Mouse (Mus musculus) T-helper 2 cell (primary cell): ENCODE results near the gene Rabgef1.

Source experiments
- in situ Hi-C: fragments of 300-600 bp; cut with MboI, MseI; formaldehyde crosslinking; loops from one replicate; pipeline ENCODE4 v1.15.1; 2025; ENCODE audit warnings: high pct_unique_total_duplicates

The Rabgef1 gene

DNA sequence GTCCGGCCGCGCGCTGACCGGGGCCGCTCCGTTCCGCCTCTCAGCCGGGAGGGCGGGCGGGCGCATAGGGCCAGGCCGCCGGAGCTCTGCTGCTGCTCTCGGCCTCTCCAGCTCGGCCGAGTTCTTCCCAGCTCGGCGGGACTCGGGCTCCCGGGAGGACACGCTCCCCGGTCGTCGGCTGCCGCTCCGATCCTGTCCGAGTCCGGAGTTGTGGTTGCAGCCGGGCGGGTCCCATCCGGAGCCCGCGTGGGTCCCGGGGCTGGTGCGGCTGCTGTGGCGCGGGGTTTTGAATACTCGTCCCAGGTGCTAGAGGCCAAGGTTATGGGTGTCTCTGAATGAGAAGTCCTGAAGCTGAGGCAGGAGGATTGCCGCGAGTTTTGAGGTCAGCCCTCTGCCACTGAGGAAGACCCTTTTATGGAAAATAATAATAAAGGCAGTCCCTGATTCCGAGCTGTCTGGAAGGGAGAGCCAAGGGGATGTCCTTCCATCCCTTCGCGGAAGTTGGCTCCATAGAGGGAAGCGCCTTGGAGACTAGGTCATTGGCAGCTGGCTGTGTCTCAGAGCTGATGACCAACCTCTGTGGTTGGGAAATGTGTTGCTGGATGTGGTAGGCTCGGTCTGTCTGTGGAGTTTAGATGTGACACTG is 481 bp downstream of the Rabgef1 start:
- in situ Hi-C loops: no loop called here

DNA sequence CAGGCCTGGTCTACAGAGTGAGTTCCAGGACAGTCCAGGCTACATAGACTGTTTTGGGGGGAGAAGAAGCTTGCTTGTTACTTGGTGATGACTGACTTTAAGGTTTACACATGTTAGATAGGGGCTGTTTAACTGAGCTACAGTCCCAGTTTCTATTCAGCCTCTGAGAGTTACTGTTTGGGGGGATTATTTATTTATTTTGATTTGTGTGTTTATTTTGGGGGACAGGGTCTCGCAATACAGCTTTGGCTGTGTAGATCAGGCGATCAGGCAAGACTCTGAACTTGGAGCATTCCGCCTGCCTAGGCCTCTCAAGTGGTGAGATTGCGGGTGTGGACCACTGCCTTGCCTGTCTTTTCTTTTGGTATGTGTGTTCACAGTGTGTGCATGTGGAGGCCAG is 1.4 kb downstream of the Rabgef1 start:
- in situ Hi-C loops: no loop called here

DNA sequence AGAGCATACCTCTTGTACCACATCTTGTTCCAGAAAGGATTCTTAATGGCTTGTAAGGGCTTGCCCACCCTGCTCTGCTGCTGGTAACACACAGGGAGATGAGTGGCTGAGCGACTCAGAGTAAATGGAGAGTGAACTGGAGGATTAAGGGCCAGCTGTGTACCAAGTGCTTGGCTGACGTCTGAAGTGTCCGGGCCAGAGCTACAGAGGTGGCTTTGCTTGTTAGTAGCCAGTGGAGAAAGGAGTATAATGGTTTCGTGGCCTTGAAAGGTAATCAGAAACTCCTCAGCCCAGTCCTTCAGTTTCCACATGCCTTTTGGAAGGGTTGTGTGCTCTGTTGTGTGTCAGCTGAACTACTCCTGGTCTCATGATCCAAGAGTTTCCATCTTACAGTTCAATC is 6.3 kb downstream of the Rabgef1 start:
- in situ Hi-C loops: no loop called here

DNA sequence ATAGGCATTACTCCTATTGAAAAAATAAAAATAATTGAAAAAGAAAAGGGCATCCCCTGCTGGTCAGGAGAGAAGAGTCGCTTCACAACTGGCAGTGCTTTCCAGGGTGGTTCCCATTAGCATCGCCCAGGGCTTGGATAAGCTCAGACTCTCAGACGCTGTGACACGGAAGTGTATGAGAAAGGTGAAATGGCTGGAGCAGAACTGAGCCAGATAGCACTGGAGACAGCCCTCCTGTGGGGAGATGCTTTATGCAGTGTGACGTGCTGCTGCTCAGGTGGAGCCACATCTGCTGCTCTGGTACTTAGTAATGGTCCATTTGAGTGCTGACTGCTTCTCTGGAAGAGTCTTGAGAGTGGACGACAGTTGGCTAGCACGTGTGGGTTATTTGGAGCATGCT is 8.8 kb downstream of the Rabgef1 start:
- in situ Hi-C loops: no loop called here

DNA sequence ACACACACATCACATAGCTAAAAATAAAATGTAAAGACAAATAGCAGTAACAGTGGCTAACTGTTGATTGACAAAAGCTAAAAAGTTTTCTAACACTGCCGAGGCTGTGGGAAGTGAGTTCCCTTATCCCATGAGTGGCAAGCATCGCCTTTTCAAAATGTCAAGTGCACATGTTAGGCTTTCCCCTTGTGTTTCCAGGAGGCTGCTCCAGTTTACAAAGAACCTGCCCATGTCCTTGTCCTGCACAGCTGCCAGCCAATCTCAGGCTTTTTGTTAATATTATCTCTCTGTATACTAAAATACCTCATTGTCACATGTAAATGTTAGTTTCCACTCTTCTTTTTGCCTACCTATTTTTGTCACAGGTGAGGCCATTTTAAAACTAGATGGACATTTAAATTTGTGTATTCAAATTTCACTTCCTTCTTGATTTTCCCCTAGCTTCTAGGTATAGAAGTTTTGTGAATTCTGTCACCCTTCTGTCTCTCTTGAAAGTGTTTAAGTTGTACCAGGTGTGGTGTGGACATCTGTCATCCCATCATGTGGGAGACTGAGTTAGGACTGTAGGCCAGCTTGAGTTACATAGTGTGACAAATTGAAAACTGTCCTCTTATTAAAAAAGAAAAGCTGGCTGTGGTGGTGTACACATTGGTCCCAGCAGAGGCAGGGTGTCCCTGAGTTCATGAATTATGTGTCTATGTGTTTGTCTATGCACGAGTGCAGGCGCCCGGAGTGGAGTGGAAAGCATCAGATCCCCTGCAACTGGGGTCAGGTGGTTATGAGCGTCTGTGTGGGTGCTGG is 10.3 kb downstream of the Rabgef1 start:
- in situ Hi-C loops: no loop called here

DNA sequence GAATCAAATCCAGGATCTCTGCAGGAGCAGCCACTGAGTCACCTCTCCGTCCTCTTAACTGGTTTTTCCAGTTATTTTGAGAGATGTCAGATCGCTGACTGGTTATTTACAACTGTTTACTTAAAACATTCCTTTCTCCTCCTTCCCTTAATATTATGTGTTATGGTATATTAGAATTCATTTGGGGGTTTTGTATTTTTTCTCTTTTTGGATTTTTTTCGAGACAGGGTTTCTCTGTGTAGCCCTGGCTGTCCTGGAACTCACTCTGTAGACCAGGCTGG is 10.9 kb downstream of the Rabgef1 start:
- in situ Hi-C loops: no loop called here

DNA sequence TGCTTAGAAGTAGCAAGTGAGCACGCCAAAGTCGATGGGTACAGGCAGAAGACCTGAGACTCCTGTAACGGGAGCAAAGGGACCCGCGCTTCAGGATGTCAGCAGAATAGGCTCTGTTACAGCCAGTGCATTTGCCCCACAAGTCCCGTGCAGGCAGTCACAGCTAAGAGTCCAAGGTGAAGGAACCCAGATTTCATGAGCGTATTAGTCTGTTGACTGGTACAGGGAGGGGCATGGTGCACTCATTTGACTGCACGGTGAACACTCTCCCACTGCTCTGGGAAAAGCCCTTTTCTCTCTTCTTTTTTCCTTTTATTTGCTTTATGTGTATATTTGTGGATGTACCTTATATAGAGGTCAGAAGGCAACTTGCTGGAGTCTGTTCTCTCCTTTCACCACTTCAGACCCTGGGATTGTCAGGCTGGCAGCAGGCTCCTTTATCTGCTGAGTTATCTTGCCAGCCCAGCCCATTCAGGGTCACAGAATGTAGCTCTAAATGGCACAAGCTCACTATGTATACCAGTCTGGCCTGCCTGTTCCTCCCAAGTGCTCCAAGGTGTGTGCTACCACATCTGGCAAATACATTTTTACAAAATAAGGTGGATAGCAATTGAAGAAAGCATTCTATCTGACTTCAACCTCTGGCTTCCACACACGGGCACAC is 12.7 kb downstream of the Rabgef1 start:
- in situ Hi-C loops: no loop called here

DNA sequence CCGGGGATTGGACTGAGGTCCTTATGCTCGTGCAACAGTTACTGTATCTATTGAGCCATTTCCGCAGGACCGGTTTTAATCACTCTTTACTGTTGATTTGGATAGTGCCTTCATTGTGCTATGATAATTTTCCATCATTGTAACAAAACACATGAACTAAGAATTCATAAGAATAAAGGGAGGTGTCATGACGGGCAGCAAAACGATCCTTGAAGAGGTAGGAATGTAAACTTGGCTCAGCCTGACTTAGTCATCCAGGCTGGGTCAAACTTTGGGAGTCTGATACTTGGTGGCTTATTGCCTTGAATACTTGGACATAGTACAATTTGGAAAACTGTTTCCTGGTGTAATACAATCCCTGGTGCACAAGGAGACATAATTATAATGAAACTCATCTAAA is 13.7 kb downstream of the Rabgef1 start:
- in situ Hi-C loops: no loop called here

DNA sequence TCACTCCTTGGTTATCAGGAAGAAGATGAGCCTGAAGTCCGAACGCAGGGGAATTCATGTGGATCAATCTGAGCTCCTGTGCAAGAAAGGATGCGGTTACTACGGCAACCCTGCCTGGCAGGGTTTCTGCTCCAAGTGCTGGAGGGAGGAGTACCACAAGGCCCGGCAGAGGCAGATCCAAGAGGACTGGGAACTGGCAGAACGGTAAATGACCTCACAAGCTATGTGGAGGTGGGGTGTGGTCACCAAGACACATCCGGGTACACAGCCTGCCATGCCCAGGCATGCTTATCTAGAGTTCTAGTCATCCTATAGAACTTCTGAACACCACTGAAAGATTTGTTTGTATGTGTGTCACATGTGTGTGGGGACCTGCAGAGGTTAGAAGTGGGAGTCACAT is 15.8 kb downstream of the Rabgef1 start:
- in situ Hi-C loops: no loop called here

DNA sequence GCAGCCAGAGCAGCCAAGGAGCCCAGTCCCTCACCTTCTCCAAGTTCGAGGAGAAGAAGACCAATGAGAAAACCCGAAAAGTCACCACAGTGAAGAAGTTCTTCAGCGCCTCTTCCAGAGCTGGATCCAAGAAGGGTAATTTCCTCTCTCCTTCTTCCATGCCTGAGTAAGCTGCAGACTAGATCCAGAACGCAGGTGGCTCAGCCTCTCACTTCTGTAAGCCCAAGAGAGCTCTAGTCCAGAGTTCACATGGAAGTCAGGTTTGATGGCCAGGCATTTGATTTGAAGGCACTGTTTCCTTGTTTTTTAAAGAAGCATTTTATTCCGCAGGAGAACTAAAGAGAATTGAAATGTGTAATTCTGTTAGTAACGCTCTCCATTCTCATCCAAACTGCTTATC is 19.3 kb downstream of the Rabgef1 start:
- in situ Hi-C loops: no loop called here

DNA sequence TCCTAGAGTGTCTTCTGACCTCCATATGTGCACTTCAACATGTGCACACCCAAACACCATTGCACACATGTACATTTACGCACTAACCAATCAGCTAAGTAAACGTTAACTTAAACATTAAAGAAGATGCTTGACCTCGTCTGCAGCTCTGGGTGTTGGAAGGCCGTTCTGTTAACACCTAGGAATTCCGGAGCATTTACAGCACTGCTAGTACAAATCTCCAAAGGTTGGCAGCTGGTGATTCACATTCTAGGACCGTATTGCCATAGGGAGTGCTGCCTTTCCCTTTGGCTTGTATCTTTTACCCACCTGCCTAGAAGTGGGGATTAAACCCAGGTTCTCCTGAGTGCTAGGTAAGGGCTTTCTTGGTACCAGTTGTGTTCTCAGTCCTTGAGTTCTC is 20.3 kb downstream of the Rabgef1 start:
- in situ Hi-C loops: no loop called here

DNA sequence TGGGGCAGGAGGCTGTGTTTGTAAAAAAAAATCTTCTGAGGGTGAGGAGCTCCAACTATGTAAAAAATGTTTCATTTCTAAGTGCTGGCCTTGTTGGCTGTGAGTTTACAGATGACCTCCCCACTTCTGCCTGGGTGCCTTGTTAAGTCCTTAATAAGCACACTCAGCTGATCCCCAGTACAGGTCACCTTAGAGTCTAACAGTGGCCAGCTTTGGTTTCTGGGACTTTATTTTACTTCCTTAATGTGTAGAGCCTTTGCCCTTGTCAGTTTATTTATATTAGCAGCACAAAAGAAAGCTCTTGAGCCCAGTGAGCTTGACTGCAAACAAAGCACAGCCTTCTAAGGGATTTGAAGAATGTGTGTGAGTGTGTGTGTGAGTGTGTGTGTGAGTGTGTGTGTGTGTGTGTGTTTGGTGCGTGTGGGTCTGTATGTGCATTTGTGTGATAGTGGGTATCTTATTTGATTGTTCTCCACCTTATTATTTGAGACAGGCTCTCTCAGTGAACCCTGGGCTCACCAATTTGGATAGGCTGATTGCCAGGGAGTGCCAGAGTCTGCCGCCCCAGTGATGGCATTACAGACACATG is 20.9 kb downstream of the Rabgef1 start:
- in situ Hi-C loops: no loop called here

DNA sequence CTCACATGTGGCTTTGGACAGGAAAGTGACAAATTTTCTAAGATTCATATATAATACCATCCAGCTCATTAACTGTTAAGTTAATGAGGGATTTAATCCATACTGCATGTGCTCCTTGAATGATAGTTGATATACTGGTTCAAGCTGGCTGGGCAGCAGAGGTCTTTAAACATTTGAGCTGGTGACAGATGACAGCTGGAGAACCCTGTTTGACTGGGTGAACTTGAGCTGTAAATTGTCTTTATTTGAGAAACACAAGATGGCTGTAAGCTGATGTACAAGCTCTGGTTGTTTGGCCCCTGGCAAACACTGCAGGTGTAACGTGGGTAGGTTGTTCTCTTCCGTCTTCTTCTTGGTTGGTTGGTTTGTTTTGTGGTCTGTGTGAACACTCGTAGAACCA is 22.2 kb downstream of the Rabgef1 start:
- in situ Hi-C loops: no loop called here

DNA sequence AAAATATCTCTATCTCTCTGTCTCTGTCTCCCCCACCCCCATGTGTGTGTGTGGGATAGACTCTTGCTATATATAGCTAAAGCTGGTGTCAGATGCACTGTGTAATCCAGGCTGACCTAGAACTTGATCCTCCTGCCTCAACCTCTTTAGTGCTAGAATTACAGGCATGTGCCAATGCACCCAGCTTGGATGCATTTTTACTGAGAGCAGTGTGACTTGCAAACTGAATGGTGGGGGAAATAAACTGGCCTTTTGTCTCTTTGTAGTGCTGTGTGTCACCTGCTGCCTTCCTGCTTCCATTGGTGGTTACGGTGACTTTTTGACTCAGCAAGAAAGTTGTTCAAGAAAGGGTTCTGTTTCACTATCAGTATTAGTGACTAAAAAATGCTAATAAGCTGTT is 24.7 kb downstream of the Rabgef1 start:
- in situ Hi-C loops: no loop called here

DNA sequence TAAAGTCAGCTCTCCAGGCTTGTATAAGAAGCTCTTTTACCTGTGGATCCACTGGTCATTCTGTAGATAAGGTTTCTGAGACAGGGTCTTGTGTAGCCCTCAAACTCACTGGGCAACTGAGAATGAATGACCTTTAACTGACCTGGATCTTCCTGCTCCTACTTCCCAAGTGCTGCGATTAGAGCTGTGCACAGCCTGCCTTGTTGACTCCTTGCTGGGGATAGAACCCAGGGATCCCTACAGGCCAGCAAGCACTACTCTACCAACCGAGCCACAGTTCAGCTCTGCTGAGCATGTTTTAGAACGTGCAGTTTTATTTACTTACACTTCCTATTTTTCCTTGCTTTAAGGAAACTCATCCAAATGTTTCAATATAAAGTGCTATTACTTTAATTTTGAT is 25.9 kb downstream of the Rabgef1 start:
- in situ Hi-C loops: no loop called here

DNA sequence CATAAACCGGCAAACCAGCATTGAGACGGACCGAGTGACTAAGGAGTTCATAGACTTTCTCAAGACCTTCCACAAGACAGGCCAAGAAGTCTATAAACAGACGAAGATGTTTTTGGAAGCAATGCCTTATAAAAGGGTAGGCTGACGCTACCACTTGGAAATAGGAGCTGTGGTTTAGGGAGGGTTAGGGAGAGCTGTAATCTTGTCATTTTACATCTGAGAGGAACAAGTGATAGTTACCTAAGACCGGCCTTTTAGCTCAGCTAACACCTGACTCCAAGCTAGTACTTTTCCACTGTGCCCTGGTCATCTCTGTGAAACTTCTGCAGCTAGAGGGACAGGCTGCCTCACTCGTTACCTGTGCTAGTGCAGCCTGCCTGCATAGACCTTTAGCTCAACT is 26.4 kb downstream of the Rabgef1 start:
- in situ Hi-C loops: no loop called here

DNA sequence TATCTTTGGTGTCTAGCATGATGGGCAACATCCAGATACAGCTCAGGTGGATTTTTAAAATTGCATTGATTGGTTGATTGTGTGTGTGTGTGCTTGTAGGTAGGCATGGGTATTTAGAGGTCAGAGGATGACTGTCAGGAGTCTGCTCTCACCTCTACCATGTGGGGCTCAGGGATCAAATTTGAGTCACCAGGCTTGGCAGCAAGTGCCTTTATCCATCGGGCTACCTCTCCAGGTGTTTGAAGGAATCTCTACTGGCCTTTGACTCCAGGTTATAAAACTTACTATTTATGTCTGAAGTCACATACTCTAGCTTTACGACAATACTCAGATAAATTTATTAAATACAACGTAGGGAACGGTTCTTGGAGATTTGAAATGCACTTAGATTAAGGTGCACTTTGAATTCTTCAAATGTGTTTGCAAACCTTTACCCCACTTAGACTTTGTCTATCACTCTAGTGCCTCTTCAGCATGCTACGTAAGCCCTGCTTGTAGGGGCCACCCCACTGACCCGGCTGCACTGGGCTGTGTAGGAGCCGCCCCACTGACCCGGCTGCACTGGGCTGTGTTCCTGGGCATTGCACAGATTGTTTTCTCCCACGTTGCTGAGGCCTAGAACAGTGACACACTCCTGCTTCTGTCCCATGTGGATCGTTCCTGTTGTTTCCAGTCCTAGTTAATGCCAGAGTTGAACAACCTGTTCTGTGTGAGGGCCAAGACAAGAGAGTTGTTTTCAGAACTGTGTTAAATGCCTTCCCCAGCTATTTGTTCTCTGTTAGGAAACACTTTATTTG is 28.8 kb downstream of the Rabgef1 start:
- in situ Hi-C loops: loop anchor here (25.0 kb wide), 1 partner anchor 463 kb away; the partner anchor contains the start of gene Nipsnap2

DNA sequence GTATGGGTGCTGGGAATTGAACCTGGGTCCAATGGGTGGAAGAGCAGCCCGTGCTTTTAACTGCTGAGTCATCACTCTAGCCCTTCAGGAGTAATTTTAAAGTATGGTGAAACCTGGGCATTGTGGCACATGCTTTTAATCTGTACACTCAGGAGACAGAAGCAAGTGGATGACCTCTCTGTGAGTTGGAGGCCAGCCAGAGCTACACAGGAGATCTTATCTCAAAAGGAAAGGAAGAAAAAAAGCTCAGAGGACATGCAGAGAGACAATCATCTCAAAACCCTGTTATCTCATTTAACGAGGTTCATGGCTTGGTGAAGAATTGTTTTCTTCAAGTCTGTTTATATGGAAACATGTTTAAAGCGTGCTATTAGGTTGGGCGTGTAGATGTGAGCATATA is 32.4 kb downstream of the Rabgef1 start:
- in situ Hi-C loops: loop anchor here (25.0 kb wide), 1 partner anchor 467 kb away; the partner anchor contains the start of gene Nipsnap2

DNA sequence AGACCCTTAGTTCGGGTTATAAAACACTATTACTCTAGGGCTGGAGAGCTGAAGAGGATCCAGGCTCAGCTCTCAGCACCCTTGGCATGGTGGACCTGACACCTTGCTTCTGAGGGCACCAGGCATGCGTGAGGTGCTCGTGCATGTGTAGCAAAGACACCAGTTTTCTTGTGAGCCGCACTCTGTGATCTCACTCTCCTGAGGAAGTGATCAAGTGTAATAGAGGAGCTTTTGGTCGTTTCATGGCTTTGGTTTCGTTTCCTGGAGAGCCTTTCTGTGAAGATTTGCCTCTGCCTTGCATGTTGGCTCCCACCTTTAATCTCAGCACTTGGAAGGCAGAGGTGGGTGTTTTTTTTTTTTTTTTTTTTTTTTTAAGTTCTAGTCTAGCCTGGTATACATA is 33.0 kb downstream of the Rabgef1 start:
- in situ Hi-C loops: loop anchor here (25.0 kb wide), 1 partner anchor 467 kb away; the partner anchor contains the start of gene Nipsnap2

DNA sequence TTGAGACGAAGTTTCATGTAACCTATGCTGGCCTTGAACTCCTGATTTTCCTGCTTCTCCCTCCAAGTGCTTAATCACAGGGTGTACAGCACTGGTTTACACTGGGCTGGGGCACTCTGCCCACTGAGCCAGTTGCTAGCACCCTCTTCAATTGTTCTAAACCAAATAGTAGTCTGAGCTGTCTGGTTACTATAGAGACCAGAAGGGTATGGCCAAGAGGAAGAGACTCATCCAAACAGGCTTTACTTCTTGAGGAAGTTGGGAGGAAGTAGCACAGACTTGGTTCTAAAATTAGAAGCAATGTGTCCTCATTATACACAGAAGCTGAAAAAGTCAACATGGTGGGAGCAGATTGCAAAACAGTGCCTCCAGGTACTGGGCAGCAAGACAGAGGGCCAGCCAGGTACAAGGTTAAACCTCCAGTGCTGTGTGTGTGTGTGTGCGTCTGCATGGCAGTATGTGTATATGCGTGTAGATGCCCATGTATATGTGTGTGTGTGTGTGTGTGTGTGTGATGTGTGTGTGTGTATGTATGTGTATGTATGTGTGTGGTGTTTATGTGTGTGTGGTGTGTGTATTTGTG is 33.9 kb downstream of the Rabgef1 start:
- in situ Hi-C loops: loop anchor here (25.0 kb wide), 1 partner anchor 468 kb away; the partner anchor contains the start of gene Nipsnap2

DNA sequence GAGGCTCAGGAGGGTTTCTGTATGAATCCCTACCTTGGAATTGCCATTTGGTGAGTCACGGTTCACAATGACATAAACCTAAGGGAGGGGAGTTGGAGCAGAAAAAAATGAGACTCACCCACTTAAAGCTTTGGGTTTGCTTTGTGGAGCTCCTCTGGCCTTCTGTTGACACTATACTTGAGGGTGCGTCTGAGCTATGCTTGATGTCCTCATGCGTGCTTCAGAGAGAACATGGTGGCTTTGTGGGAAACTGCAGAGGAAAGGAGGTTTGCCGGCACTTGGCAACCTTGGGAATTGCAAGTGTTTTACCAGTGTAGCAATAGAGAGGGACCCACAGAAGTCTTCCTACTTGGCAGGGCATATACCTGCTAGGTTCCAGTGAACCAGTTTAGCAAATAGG is 35.7 kb downstream of the Rabgef1 start:
- in situ Hi-C loops: loop anchor here (25.0 kb wide), 1 partner anchor 470 kb away; the partner anchor contains the start of gene Nipsnap2
